Mouse (Mus musculus) kidney, adult 2 months (tissue): ENCODE results near the gene Creld2.
A peak's percentile ranks its signal among the peaks of the same experiment; 100 is the strongest.

Experiments used
- CTCF ChIP-seq: fragments of 200-500 bp; conservative IDR thresholded peaks from 2 replicates; pipeline ENCODE4 v1.5.1; 2011; ENCODE audit warnings: low read depth, mild to moderate bottlenecking, control low read depth, low read length, moderate library complexity, mixed read lengths; ENCODE audit not compliant: insufficient read depth, insufficient read length
- POLR2A ChIP-seq: fragments of 200-500 bp; IDR thresholded peaks from one replicate; pipeline ENCODE4 v1.6.1; 2011; ENCODE audit warnings: low read depth, low read length, control low read depth

- no peak for TF ChIP-seq CTCF
- TF ChIP-seq POLR2A = peak; percentile 62
Measured at GRCm38 (mm10) chr15:88865888-88866695, 46.6 kb downstream of the Creld2 start.
